Mouse (Mus musculus) urinary bladder, postnatal 4 days (tissue): ENCODE results near the gene Mcemp1.

Source experiments
- DNase-seq, 2 experiments: peaks; one replicate each; pipeline ENCODE4 v3.0.0; 2021 to 2022; ENCODE audit warnings: low spot score in 2 of 2

The Mcemp1 gene

DNA sequence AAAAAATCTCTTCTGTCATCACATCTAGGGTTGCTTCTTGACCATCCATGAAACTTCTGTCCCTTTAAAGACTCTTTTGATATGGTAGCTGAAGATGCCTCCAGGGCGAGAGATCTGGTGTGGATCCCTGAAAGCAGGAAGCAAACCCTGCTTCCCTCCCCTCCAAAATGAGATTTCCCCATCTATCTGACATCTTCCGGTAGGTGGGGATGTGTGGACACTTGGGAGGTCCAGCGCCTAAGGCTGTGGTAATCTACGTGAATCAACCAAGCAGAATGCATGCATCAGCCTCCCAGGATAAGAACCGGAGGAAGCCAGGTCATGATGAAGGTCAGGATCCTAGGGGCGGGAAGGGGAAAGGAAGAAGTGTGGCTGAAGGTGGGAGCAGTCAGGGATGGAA, at the start of gene Mcemp1:
Mcemp1 (plus strand) TSS at position 248 of the 400 bp plus-strand sequence.
- DNase-seq: no peak

DNA sequence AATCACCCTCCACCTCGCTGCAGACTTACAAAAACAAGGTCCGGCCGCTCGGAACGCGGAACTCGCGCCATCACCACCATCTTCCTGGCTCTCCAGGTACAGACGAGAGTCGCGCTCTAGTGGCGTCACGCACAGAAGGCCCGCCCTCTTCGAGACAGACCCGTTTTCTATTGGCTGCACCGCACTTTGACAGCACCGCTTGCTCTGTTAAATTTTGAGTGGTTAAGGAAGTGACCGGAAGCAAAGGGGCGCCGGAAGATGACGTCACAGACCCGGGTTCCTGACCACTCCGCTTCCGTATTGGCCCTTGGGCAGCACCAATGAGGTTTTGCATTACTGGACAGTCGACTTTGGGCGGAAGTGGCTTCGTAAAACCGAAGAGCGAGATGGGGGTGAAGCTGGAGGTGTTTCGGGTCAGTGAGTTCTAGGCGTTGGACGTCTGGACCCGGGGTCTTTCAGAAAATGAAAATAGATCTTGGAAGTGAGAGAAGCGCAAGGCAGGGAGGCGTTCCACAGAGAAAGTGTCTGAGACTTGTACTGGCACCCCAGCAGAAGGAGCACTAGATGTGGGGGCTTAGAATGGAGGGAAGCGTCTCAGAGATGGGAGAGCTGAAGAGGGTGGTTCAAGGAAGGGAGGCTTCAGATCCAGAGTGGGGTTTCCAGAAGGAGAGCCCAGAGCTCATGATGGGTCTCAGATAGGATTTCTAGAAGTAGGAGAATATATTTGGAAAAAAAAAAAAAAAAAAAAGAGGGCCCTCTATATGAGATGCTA, 44.2 kb upstream of the Mcemp1 start, which contains the start of the genes Xab2 and Pet100:
Xab2 (minus strand) TSS at position 118 of the 772 bp plus-strand sequence.
Pet100 (plus strand) TSS at position 350 of the 772 bp plus-strand sequence.
- DNase-seq: peak; percentile 97 to 98

DNA sequence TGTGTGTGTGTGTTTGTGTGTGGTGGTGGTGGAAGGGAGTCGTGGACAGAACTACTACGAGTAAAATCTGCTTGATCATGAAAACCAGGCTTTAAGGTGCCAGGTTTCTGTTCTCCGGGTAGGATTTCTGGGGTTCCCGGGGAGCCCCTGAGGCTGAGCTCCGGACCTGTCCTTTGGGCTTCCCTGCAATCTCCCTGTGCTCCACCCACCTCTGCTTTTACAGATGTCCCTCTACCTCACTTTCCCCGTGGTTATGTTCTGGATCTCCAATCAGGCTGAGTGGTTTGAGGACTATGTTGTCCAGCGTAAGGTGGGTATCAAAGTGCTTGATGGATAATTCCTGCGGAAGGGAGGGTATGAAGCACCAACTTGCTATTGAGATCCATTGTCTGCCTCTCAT, 43.4 kb upstream of the Mcemp1 start:
- no peak for DNase-seq

DNA sequence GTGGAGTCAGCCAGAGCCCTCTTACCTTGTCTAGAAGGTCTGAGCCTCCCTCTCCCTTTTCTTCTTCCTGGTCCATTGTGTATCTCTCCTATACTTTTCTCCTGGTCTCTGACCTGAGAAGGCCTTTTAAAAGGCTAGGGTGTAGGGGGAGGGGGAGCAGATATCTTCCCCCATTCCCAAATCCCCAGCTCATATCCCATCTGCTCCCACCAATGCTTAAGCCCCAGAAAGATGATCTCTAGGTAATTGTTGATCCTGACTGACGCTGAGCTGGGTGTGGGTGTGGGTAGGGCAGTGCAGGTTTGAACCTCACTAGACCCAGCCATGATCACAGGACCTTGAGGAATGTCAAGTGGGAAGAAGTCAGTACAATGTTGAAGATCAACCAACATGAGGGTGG, 40.1 kb upstream of the Mcemp1 start, which contains the start of gene Pcp2:
Pcp2 (minus strand) TSS at position 101 of the 400 bp plus-strand sequence.
- no peak for DNase-seq

DNA sequence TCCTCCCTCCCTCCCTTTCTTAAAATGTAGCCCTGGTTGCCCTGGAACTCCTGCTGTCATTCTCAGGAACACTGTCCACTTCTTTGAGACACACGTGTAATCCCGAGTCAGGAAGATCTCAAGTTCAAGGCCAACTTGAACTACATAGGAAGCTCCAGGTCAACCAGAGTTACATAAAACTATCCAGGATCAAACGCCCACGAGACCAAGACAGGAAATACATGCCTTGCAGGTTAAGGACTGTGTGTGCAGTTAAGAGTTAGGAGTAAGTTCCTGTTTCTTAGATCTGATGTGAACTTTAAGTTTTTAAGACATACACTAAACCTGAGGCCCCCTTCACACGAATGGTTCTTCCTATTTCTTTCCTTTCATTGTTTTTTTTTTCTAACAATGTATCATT, 38.6 kb upstream of the Mcemp1 start:
- no peak for DNase-seq

DNA sequence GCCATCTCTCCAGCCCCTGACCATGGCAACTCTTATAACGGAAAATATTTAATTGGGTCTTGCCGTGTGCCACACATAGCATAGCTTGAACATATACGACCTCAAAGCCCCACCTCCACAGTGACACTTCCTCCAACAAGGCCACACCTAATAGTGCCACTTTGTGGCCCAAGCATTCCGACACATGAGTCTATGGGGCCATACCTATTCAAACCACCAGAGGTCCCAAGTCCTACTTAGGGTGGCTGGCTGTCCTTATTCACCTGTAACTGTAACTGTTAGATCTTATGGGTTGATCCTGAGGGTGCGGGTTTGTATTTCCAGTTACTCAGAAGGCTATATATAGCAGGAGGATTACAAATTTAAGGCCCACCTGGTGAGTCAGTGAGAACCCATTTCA, 37.5 kb upstream of the Mcemp1 start:
- DNase-seq: no peak

DNA sequence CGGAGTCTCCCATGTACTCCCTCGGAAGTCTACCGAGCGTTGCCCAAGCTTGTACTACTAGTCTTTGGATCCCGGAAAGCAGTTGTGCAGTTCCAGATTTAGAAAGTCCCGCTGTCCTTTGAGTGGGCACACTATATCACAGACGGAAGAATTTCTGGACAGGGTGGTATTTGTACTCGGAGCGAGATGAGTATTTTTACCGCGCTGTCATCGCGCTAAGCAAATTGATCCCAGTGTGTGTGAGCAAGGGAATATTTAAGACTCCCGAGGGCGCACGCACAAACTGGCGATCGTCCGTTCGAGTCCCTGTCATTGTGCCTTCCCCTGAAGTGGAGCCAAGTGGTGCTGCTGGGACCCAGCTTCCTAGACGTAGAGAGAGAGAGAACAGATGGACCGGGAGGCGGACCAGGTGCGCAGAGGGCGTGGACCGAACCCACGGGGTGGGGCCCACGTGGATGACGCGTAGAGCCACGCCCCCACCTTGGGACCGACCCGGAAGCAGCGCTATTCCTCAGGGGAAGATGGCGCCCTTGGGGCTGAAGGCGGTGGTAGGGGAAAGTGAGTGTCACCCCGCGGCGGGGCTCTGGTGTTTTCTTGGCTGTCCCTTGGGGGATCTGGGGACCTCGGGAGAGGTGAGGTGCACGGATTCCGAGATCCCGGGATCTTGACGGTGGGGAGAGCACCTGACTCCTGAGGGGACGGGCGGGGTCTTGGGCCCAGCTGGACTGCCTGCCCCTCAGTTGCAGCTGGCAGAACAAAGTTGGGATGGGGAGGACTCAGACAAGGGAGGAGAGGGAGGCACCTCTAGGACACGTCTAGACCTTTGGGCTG, 34.7 kb upstream of the Mcemp1 start, which contains the start of gene Stxbp2:
Stxbp2 (plus strand) TSS at position 309 of the 831 bp plus-strand sequence.
- peak; percentile 65 to 74 for DNase-seq

DNA sequence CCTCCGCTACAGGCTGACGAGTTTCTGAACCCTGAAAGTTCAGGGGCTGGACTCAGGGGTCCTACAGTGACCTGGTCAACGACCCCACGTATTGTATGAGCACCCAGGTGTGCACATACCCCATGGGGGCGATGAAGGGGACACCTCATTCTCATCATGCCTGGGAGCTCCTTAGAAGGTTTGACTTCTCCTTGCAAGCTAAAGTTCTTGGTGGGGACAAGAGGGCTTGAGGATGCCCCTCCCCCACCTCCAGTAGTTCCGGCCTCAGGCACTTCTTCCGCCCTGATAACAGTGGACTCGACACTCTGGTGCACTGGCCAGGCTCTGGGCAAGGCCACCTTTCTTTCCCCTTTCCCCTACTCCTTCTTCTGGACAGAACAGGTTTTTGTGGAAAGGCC, 34.1 kb upstream of the Mcemp1 start:
- DNase-seq: no peak

DNA sequence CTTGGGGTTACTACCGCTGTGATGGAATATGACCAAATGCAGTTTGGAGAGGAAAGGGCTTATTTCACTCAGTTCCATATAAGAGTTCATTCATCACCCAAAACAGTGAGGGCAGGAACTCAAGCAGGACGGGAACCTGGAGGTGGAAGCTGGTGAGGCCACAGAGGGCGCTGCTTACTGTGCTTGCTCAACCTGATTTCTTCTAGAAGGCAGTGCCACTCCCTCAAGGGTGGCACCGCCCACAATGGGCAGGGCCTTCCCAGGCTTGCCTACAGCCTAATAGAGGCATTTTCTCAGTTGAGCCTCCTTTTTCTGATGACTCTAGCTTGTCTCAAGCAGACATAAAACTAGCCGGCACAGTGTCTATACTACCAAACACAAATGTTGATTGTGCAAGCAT, 19.8 kb upstream of the Mcemp1 start:
- DNase-seq: peak in 1 of 2 experiments; percentile 29

DNA sequence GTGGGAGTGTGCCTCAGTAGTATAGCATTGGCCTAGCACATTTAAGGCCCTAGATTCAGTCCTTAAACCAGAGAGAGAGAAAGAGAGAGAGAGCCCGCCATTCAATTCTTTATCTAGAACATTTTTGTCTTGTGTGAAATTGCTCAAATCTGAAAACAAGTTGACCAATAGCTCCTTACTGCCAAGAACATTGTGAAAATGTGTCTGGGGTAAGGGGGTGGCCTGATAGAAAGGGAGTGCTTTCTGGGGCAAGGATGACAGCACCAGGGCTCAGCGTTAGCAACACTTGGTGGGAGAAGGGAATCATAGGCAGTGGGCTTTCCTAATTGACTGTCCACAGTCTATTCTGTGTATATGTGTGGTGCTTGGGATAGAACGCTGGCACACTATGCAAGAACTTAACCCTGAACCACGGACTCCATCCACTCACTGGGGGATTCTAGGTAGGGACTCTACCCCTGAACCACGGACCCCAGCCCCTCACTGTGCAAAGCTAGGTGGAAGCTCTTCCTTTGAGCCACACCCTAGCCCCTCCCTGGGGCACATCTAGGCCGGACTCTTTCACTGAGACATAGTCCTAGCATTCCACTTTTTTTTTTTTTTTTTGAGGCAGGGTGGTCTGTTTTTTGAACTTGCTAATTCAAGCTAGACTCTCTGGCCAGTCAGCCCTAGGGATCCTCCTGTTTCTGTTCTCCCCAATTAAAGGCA, 18.6 kb upstream of the Mcemp1 start:
- no peak for DNase-seq

DNA sequence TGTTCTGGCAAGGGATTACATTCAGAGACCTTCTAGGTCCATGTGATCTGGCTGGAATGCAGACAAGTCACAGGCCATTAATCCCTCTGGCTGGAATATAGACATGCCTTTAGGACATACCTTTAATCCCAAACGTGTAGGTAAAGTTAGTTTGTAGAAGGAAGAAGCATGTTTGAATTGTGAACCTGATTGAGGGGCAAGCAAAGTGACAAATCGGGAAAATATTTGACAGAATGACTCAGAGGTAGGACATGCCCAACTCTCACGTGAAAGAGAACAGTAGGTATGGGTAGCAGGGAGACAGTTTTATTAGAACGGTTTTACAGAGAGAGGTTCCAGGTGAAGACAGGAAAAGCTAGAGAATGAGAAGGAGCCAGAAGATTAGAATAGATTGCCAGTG, 18.0 kb upstream of the Mcemp1 start:
- no peak for DNase-seq

DNA sequence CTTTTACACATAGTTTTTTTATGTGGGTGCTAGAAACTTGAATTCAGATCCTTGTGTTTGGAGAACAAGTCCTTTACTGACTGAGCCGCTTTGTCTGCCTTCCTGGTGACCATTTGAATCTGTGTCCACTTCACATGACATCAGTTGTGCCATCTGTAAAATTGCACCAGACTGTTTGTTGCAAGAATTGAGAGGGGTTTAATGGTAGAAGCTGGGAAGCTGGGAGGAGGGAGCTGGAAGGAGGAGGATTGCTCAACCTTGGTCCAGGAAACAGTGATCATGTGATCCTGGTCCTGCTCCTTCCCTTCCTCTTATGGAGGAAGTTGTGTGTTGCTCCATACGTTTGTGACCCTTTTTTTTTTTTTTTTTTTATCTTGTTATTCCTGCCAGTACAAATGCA, 17.3 kb upstream of the Mcemp1 start:
- DNase-seq: no peak

DNA sequence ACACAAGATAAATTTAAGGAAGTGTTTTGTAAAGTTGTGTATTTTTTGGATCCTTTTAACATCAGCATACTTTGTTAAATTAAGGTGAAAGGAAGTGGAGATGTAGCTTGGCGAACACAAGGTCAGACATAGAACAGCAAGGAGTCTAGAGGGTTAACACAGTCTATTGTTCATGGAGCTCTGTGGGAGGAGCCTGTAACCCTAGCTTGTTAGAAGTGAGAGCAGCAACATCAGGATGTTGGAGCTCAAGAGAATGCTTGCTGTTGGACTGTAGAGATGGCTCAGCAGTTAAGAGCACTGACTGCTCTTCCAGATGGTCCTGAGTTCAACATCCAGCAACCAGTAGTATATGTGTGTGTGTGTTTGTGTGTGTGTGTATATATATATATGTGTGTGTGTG, 16.6 kb upstream of the Mcemp1 start:
- no peak for DNase-seq

DNA sequence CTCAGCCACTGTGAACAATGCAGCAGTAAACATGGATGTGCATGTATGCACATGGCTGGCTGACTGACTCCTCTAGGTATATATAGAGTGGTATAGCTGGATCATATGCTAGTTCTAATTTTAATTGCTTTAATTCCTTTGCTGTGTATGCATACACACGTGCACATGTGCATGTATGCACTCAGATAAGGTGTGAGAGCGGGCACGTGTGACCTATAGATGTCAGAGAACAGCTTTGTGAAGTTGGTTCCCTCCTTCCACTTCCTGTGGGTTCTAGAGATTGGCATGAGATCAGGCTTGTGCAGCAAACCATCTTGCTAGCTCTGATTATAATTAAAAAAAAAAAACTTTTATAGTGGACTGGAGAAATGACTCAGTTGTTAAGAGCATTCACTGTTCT, 12.7 kb upstream of the Mcemp1 start:
- no peak for DNase-seq

DNA sequence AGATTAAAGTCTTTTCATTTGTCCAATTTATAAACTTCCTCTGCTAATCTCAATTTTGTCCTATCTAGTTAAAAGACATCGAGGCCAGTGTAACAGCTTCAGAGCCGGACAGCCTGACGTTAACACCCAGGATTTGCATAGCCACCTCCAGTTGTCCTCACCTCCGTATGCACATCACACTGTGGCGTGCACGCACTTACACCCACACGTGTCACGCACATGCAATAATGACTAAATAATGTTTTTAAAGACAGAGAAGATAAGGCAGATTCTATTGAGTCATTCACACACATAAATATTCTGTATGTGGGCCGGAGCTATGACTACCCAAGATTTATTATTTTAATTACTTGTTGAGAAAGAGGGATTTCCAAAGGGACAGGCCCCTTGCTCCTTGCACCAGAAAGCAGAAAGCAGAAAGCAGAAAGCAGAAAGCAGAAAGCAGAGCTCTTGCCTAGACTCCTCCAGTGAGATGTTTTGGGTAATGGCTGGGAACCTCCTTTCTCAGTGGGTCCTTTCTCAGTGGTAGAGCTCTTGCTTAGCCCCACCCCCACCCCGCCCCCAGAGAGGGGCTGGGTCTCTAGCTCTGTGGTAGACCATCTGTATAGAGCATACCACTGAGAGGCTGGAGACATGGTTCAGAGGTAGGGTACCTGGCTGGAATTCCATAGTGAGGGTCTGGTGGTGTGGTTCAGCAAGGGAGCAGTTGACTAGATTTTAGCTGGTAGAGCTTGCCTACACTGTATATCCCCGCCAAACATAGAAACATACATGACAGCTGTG, 10.6 kb upstream of the Mcemp1 start:
- no peak for DNase-seq

DNA sequence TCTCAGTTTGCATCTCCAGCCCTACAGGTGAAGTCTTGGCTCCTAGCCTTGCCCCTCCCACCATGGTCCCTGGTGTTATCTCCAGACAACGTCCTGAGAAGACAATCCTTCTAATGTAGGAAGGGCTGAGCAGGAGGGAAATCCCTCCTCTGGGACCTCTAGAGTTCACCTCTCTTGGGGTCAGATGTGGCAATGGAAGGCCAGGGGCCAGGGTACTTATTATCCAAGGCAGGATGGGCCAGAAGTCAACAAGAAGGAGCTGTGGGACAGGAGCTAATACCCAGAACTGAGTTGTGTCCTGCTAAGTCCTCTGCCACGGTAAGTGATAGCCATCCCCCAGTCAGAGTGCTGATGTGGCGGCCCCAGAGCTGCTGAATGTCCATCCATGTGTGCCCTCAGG, 10.0 kb upstream of the Mcemp1 start, which contains the start of gene Retn:
Retn (plus strand) TSS at position 245 of the 400 bp plus-strand sequence.
- no peak for DNase-seq

DNA sequence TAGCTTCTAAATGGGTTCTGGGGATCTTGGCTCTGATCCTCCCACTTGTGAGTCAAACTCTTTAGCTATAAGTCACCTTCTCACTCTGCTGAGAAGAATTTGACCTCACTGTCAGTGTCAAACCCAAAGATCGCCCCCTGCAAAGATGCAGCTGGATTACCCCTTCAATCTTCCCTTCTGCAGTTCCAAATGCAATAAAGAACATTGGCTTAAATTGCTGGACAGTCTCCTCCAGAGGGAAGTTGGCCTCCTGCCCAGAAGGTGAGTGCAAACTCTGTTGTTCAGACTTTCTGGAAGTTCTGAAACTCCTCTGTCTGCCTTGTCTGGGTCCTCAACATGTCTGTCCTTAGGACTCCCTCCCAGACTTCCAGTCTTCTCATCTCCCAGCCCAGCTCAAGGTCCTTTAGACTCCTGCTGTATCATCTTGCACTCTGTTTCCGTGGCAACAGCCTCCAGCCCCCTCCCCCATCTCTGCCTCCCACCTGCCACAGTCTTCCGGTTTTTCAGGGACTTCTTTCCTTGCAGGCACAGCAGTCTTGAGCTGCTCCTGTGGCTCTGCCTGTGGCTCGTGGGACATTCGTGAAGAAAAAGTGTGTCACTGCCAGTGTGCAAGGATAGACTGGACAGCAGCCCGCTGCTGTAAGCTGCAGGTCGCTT, 8.7 kb upstream of the Mcemp1 start:
- no peak for DNase-seq

DNA sequence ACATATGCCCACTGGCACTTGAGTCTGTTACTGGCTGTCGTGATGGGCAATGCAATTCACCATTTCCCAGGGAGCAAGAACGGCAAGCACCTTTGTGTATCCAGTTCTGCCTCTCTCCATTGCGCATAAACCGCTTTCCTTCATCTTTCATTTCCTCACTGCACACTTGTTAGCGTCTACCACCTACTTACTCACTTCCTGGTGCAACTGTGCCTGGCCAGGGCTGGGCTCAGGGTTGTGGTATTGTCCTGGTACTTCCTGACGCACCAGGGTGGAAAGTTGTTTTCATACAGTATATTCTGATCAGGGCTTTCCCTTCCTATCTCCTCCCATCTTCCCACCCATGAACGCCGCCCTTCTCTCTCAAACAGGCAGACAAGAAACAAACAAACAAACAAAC, 4.7 kb upstream of the Mcemp1 start:
- no peak for DNase-seq

DNA sequence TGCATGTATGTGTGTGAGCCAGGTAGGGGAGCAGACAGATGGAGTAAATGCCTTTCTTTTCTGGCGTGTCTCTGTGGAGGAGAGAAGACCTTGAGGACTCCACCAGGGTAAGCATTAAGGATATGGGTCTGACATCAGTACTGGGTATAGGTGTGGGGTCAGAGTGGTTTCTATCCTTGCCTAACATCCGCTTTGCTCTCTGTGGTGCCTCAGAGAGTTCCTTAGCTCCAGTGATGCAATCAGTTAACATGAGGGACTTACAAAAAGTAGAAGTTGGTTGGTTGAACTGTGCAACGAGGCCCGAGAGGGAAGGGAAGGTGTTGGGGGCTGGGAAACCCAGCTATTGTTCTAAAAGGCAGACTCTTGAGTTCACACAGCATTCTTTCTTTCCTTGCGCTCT, 1.1 kb upstream of the Mcemp1 start:
- DNase-seq: no peak

DNA sequence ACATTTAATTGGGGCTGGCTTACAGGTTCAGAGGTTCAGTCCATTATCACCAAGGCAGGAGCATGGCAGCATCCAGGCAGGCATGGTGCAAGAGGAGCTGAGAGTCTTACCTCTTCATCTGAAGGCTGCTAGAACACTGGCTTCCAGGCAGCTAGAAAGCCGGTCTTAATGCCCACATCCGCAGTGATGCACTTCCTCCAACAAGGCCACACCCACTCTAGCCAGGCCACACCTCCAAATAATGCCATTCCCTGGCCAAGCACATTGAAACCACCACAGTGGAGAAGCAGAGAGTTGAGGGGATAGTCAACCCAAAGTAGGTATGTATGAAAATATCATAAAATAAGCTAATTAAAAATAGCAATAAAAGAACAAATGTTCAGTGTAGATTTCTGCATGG, 4.8 kb downstream of the Mcemp1 start:
- DNase-seq: no peak
